Mouse (Mus musculus) right cerebral cortex, adult 2 months (tissue): ENCODE measurements around the gene Btg2.

Experiments
- DNase-seq, 2 experiments: peaks; one replicate each; pipeline ENCODE4 v3.0.0; 2021 to 2022; ENCODE audit warnings: low spot score in 2 of 2

Btg2 gene

DNA sequence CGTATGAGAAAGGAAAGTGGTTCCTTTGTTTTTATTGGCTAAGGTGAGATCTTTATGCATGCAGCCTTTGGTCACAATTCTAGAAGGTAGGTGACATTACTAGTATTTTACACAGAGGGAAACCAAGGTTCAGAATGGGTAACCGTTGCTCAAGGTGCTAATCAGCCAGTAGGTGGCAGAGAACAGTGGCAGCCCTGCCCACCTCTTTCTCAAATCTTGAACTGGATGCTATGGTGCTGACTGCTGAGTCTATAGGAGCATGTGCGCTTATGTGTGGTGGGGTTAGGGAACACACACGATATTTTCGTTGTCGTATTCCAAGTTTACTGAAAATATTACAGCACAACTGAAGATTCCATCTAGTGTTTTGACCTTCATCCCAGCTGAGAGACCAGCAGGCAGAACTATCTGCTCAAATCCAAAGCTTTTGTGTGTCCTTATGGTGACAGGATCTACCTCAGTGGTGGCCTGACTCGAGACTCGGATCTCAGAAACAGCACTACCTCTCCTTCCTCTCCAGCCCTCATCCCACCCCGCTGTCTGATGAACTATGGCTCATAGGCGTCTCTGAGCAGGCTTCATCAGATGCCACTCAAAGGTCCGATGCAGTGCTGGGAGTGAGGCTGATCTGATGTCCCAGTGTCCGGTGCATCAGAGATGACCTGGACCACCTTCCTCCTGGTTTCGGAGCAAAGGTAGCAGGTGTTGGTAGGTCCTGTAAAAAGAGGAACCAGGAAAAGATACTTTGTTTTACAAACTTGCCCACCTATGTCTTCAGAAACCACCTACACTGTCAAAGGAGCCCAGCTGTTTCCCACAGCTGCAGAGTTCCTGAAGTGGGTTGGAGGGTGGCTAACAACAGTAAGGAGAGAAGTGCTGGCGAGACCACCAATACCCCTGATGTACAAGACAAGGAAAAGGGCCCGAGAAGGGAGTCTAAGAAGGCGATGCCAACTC, 18.9 kb downstream of the Btg2 start:
- no peak for DNase-seq

DNA sequence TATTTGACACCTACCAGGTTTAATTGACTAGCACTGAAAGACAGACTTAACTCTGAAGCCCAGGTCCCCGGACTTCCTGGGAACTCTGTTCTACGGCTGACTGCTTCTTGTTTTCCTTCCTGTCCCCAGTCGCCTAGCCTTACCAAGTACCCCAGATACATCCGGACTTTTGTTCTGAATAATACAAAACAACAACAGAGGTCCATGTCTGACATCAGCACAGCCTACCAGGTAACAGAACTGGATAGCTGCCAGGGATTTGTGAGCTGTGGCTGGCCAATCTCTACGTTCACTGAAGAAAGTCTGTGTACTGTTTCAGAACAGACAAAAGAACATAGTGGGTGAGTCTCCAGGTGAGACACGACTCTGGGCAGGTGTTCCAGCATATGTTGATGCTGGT, 20.1 kb downstream of the Btg2 start:
- no peak for DNase-seq

DNA sequence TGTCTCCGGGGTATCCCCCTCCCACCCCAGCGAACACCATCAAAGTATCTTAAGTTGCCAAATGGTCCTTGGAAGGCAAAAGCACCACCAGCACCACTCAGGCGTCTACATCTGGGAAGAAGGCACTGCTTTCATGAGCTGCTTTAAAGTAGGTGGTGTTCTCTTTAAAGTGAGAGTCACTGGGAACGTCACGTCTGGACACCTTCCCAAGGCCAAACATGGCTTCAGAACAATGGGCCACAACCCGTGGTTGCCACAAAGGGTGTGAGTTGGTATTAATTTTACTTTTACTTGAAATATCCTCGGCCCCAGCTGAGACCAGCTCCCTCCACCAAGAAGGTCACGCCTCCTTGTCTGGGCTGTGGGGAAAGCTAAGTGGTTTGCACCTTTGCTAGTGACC, 21.2 kb downstream of the Btg2 start:
- DNase-seq = no peak

DNA sequence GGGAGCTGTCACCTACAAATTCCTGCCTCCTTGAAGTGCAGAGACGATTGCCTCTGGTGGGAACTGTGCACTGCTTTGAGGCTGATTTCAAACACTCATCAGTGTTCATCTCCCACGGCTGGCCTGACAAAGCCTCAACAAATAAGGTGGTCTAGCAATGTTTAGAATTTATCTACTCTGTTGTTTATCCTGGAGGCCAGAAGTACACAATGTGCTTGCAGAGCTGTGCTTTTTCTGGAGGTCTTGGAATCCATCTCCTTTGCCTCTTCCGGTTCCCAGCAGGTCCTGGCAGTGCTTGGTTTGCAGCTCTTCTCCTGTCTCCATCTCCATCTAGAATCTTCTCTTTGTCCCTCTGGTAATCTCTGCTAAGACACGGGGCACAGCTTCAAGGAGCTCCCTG, 22.6 kb downstream of the Btg2 start:
- no peak for DNase-seq

GRCm38 (mm10) chr1:134055666-134056245, 23.2 kb downstream of the Btg2 start:
- no peak for DNase-seq

DNA sequence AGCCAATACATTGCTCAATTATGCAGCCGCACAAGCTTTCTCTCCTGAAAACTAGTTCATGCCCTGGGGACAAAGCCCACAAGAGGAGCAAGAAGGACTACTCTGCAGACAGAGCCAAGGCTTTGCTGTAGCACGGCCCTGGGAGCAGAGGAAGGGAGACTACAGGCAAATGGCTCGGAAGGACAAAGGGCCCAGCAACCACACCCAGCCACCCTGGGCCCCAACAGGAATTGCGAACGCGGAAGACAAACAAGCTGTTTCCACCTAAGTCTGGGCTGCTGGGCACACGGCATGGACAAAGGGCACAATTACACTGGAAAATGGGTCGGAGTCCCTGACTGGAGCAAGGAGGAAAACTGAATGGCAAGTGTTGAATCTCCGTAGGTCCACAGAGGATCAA, 23.9 kb downstream of the Btg2 start:
- no peak for DNase-seq

DNA sequence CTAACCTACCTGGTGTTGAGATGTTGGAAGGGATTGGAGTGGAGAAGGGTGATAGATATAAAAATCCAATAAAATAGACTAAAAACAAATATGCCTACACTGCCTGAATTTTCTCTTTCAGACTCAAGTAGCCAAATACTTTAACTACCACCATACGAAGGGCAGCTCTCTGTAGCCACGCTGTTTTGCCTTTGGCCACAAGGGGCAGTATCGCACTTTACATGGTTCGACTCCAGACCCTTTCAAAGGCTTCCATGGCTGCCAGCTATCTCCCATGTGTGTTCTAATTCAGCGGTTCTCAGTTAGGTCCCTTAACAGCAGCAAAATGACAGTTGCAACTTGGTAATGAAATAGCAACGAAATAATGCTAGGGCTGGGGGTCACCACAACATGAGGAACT, 25.7 kb downstream of the Btg2 start:
- DNase-seq = peak; percentile 93 to 94

DNA sequence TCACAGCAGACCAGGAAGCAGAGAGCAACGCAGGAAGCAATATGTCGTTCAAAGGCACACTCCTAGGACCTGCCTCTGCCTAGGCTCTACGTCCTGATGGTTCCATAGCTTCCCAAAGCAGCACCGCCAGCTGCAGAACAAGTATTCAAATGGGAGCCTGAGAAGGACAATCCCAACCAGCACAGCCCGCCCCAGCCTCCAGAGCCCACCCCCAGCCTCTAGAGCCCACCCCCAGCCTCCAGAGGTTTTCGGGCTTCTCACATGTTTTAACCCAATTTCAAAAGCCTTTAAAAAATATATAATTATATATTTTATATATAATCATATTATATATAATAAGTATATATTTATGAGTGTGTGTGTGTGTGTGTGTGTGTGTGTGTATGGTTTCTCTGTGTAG, 29.4 kb downstream of the Btg2 start:
- no peak for DNase-seq

- peak; percentile 84 to 86 for DNase-seq
Observed at GRCm38 (mm10) chr1:134048759-134049158, 30.2 kb downstream of the Btg2 start.

- DNase-seq = no peak
Observed at GRCm38 (mm10) chr1:134047431-134047830, 31.5 kb downstream of the Btg2 start.

GRCm38 (mm10) chr1:134046387-134046786, 32.5 kb downstream of the Btg2 start:
- no peak for DNase-seq

- peak; percentile 71 to 85 for DNase-seq
Observed at GRCm38 (mm10) chr1:134045971-134046370, 32.9 kb downstream of the Btg2 start.

DNA sequence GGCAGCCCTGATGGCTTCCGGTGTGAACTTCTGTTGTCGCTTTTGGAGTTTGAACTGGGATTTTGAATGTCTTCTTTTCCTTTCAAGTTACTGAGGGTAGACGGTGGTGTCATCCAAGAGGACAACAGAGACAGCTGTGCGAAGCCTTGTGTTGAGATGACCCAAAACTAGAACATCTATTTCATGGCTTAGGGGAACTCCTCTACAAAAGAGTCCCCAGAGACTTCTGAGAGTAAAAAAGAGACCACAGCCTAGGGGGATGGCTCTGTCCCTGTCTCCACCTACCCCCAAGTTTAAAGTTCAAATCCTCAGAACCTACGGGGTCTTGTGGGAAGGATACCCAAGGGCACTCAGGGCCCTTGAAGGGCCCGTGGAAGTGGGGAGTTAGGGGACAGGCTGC, 34.1 kb downstream of the Btg2 start:
- no peak for DNase-seq

DNA sequence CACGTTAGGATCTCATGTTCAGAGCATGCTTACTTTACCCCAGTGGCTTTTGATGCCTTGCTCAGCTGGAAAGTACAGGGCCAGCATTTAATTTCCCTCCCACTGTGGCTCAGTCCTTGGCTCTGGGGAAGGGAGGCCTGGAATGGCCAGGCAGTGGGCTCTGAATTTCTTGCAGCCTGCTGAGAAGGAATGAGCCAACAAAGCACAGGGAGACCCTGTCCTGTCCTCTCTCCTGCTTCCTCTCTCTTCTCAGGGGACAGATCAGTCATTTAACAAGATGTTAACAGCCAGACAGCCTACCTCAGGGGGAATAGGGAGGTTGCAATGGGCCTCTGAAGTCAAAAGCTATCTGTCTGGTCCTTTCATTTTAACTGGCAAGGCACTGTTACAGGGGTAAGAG, 36.6 kb downstream of the Btg2 start:
- DNase-seq = no peak

DNA sequence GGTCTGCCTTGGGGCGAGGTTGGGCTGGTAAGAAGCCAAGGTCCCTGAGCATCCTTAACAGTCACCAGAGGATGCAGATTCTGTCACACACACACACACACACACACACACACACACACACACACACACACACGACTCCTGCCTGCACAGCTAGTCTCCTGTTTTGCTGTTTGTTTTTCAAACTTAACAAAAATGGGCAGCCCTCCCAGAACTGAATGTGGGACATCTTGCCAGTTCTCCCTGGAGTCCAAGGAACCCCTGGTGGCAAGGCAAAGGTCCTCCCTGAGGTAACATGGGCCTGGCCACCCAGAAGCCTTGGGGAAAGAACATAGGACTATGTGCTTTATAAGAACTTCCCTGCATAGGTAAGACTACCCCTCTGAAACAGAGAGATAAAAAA, 37.0 kb downstream of the Btg2 start:
- no peak for DNase-seq

GRCm38 (mm10) chr1:134039361-134039760, 39.6 kb downstream of the Btg2 start:
- no peak for DNase-seq

DNA sequence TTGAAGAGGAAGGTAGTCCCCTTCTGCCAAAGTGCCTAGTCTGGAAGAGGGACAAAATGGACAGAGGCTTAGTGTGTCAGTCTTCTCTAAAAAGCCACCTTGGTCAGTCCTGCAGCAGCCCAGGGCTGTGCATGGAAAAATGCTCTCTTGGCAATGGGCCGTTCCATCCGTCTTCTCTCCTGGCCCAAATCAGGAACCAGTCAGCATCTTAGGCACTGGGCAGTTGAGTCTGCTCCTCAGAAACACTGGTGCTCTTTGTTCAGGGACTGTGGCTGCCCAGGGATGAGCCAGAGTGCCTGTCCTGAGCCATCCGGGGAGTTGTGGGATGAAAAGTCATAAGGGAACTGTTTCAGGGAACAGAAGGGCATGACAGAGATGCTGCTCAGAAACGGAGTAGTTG, 40.6 kb downstream of the Btg2 start:
- DNase-seq = no peak

- no peak for DNase-seq
Observed at GRCm38 (mm10) chr1:134037172-134037571, 41.7 kb downstream of the Btg2 start, which contains the start of gene Fmod. Fmod (plus strand) TSS chr1:134037254.

GRCm38 (mm10) chr1:134036492-134036891, 42.4 kb downstream of the Btg2 start:
- no peak for DNase-seq

- DNase-seq = peak; percentile 67 to 70
Observed at GRCm38 (mm10) chr1:134028161-134028846, 50.6 kb downstream of the Btg2 start.

- no peak for DNase-seq
Observed at GRCm38 (mm10) chr1:134026741-134027140, 52.2 kb downstream of the Btg2 start.

DNA sequence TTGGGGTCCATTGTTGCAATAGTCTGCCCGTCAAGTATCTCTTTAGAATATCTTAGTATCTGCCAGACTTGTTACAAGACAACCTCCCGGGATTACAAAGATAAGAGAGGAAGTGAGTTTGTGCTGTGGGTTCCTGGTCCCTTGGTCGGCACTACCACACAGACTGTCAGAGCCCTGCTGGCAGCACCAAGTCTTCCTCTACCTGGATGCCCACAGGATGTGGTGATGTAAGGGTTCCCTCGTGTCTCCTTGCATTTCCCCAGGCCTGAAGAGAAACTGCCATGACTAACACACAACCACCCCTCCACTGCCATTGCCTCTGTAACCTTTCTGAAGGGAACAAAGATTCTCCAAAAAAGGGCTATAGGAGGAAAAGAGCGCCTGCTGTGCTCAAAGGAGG, 52.9 kb downstream of the Btg2 start:
- DNase-seq = no peak
